ENCODE assay signal across 25 mouse cellular contexts in the genomic region with DNA sequence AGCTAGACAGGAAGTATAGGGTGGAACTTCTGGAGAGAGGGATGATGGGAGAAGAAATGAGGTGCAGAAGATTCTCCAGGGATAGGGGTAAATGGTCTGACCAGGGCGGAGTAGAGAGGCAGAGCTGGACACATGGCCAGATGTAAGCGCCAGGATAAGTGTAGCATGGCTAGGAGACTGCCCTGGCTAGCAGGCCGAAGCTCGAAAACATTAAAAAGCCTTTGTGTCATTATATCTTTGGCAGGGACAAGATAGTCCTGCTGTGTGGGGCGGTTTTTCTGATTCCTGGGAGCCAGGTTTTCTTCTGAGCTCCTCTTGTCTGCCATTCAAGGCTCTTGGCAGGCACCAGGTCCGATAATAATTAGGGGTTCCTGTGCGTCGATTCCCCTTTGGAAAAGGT. TPM values are rescaled to one million over a fixed set of nuclear protein-coding genes. Genes with fewer than 3 reads are reported as not detected.
"Had no signal": no experiment of that assay in that cellular context is flagged by ENCODE, and none has a peak within 500 bp of the region (broad histone marks: within the 10 kb centered on the region; RNA-seq: fewer than 3 reads in every experiment).

No protein-coding gene starts in this region.

- DNase-seq: heart, postnatal 10 days; heart, postnatal 14 days; heart, postnatal 36 days; kidney, adult 11 months; kidney, adult 18-20 months; kidney, adult 2 months; kidney, adult 8-10 months; kidney, adult 9 months; kidney, postnatal 10 days; kidney, postnatal 14 days; kidney, postnatal 25 days; kidney, postnatal 36 days; kidney, postnatal 4 days; layer of hippocampus, adult 9-11 months; layer of hippocampus, postnatal 36 days had no signal

RNA-seq across cellular contexts. Expression of a gene that starts 5.1 kb away (rescaled TPM):
- total RNA-seq: heart, postnatal 25 days; heart, postnatal 36 days; hindbrain, postnatal 0 days; layer of hippocampus, adult 18-20 months; layer of hippocampus, adult 2 months; layer of hippocampus, adult 8-10 months; layer of hippocampus, postnatal 10 days; layer of hippocampus, postnatal 14 days; layer of hippocampus, postnatal 25 days; layer of hippocampus, postnatal 36 days; left cerebral cortex, adult 18-20 months had no signal

RNA-seq across cellular contexts. Expression of a gene that starts 10.0 kb away (rescaled TPM):
- total RNA-seq: heart, postnatal 10 days; heart, postnatal 14 days; heart, postnatal 25 days; heart, postnatal 36 days; hindbrain, postnatal 0 days; layer of hippocampus, adult 18-20 months; layer of hippocampus, adult 2 months; layer of hippocampus, adult 8-10 months; layer of hippocampus, postnatal 10 days; layer of hippocampus, postnatal 14 days; layer of hippocampus, postnatal 25 days; layer of hippocampus, postnatal 36 days; left cerebral cortex, adult 18-20 months had no signal

RNA-seq across cellular contexts. Expression of a gene that starts 26.5 kb away (rescaled TPM):
- total RNA-seq: hematopoietic stem cell, adult 5-6 weeks; hindbrain, postnatal 0 days; layer of hippocampus, adult 18-20 months; layer of hippocampus, adult 2 months; layer of hippocampus, adult 8-10 months; layer of hippocampus, postnatal 10 days; layer of hippocampus, postnatal 14 days; layer of hippocampus, postnatal 25 days; layer of hippocampus, postnatal 36 days had no signal
